Mouse (Mus musculus): ENCODE measurements around the gene Limd2. TPM values are rescaled to one million over a fixed set of nuclear protein-coding genes. Genes with fewer than 3 reads are reported as not detected.
"Not testable (repeated sequence)": the region's sequence is repeated elsewhere in the genome, so short reads cannot be mapped to it uniquely, and the experiment has no call there.

Gene Limd2
- total RNA-seq, 2 experiments from 2014 or later, result 4.4 to 18.5 TPM

DNA sequence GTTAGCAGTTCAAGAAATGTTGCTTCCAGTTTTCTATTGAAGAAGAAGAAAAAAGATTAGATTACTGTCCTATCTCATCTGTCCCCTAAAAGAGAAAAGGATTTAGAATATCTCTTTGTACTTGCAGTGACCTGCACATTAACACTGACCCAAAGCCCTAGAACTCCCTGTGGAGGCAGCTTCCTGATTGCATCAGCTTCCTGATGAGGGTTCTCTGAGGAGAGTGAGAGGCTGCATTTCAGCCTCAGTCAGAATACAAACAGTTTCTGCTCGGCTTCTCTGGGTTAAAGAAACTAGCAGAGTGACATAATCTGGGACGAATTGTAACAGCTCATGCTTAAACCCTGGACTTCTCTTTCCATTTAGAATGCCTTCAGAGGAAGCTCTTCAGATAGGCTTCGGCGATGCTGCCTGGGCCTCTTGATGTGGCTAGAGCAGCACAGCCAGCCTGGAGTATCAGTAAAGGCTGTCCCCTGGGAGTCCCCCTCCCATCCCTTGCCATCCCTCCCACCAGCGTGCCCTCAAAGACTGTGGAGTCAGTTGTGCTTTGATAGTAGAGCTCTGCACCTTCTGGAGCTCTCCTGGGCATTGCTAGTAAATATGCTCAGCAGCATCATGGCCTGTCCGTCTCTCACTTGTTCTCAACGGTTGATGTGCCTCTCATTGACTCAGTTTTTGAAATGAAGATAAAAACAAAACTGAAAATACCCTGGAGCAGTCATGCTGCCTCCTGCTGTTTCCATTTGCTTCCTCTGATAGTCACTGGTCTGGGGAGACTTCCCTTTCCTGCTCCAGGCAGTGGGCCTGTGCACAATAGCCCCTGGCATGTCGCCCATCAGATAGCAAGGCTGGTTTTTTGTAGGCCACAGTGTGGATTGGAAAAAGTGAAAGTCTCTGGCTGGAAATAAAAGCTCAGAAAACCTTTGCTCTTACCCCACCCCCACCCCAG lies 25.8 kb downstream of the Limd2 start:
- ATAC-seq (replicated peaks; ENCODE audit: low FRiP score, low TSS enrichment, poor library complexity, severe bottlenecking), result peak; percentile 75

DNA sequence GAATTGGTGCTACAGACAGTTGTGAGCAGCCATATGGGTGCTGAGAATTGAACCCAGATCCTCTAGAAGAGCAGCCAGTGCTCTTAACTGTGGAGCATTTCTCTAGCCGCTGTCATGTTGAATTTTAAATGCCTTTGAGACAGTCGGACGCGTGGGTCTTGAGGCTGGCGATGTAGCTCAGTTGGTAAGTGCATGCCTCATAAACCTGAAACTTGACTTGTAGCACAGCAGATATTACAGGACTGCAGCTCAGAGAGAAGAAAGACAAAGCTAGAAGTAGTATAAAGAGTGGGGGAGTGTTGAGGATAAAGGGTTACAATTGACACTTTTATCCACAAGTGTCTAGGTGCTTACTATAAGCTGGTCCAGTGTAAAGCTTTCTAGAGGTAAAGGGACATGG lies 28.1 kb downstream of the Limd2 start:
- ATAC-seq (replicated peaks; ENCODE audit: low FRiP score, low TSS enrichment, poor library complexity, severe bottlenecking), result no peak

DNA sequence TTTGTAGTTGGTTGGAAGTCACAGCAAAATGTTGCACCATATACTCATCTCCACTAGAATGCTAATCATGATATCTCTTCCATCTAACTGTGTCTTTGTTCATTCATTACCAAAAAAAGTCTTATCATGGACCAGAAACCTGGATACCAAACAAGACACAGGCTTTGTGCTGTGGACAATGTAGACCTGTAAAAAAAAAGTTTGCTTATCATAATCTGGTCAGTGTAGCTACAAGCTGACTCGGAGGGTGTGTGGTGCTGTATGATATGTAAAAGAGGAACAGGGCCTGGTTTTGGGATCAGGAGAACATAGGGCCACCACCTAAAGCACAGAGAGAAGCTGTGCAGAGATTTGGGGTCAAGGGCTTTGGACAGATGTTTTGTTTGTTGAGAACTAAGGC lies 31.2 kb downstream of the Limd2 start:
- peak; percentile 95 for ATAC-seq (replicated peaks; ENCODE audit: low FRiP score, low TSS enrichment, poor library complexity, severe bottlenecking)

DNA sequence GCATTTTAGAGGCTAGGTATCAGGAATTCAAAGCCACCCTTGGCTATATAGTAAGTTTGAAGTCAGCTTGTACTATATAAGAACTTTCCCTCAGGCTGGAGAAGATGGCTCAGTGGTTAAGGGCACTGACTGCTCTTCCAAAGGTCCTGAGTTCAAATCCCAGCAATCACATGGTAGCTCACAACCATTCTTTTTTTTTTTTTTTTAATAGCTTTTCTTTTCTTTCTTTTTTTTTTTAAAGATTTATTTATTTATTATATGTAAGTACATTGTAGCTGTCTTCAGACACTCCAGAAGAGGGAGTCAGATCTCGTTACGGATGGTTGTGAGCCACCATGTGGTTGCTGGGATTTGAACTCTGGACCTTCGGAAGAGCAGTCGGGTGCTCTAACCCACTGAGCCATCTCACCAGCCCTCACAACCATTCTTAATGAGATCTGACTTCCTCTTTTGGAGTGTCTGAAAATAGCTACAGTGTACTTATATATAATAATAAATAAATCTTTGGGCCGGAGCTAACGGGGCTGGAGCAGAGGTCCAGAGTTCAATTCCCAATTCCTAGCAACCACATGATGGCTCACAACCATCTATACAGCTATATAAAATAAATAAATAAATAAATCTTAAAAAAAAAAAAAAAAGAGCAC lies 33.8 kb downstream of the Limd2 start:
- ATAC-seq (replicated peaks; ENCODE audit: low FRiP score, low TSS enrichment, poor library complexity, severe bottlenecking), result not testable (repeated sequence)

DNA sequence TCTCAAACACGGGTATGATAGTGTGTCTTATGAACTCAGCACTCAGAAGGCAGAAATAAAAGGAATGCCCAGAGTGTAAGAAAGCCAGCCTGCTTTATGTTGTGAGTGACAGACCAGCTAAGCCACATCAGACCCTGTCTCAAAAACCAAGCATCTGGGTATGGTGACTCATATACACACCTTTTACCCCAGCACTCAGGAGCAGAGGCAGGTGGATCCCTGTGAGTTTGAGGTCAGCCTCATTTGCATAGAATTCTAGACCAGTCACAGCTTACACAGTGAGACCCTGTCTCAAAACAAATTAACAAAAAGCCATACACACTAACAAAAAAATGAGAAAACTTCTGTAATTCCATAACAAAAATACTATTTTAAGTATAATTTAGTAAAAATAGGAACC lies 34.8 kb downstream of the Limd2 start:
- ATAC-seq (replicated peaks; ENCODE audit: low FRiP score, low TSS enrichment, poor library complexity, severe bottlenecking), result no peak

DNA sequence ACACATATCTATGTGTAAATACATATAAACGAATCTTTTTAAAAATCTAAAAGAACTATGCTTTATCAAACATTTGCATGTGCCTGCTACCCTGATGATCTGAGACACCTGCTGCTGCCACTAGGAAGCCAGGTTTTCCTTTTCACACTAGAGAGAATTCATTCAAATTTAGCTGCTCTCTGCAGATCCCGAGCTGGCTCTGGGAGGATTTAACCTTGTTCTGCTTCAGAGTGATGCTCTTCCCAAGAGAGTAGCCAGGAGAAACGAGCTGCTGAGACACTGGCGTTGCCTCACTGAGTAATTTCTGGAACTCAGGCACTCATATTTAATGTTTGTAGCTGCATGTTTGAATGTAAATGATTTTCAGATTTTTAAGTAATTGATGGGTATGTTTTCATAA lies 35.9 kb downstream of the Limd2 start:
- ATAC-seq (replicated peaks; ENCODE audit: low FRiP score, low TSS enrichment, poor library complexity, severe bottlenecking), result no peak

DNA sequence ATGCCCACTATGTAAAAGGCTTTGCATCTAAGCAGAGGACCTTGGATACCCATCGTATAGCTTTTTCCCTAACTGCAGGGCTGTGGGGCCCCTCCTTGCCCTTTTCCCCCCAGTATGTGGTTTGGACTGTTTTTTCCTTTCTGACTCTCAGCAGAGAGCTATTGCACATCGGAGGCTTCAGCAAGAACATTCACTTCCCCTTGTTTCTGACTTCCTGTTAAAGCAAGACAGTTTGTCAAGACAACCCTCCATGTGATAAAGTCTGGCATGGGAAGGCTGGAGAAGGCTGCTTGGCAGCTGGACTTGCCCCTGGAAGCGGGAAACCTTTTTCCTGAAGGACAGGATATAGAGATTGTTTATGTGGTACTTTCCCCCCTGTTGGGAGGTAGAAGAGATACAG lies 37.9 kb downstream of the Limd2 start:
- no peak for ATAC-seq (replicated peaks; ENCODE audit: low FRiP score, low TSS enrichment, poor library complexity, severe bottlenecking)

DNA sequence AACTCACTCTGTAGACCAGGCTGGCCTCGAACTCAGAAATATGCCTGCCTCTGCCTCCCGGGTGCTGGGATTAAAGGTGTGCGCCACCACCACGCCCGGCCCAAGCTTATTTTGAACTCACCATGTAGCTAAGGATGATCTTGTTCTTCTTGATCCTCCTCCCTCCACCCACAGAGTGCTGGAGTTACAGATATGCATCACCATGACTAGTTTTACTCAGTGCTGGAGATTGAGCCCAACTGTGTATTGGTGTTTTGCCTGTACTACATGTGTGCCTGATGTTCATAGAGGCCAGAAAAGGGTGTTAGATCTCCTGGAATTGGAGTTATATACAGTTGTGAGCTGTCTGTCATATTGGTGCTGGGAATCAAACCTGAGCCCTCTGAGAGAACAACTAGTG lies 38.4 kb downstream of the Limd2 start:
- ATAC-seq (replicated peaks; ENCODE audit: low FRiP score, low TSS enrichment, poor library complexity, severe bottlenecking), result no peak

DNA sequence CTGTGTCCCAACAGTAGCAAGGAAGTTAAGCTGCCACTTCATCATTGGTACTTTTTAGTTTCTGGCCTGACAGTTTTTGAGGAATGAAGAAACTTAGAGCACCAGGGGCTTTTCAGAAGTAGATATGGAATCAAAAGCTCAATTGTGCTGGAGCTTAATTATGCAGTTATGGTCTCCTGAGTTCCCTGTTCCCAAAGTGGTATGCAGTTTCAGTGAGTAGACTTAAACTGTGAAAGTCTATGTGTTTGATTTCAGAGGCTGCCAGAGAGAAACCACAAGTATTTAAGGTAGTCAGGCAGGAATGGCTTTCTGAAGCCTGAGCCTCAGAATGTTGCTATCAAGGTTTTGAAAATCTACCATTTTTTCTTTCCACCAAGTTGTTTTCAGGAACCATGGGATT lies 49.0 kb downstream of the Limd2 start:
- ATAC-seq (replicated peaks; ENCODE audit: low FRiP score, low TSS enrichment, poor library complexity, severe bottlenecking), result no peak

Other genes with a start within 250 kb of the Limd2 start
- 3.3 and 10.0 TPM in 2 replicates for gene Cyb561, start 207.5 kb downstream of the Limd2 start, total RNA-seq (2014; fragmentation: Nextera tagmentation)
- gene Cyb561, start 207.5 kb downstream of the Limd2 start, total RNA-seq (2017), result 2.1 and 2.5 TPM in 2 replicates
- gene Ace, start 192.9 kb downstream of the Limd2 start, total RNA-seq (2014; fragmentation: Nextera tagmentation), result not detected in 2 replicates
- gene Ace, start 192.9 kb downstream of the Limd2 start, total RNA-seq (2017), result 0.38 TPM in 1 of 2 replicates, not detected in the other
- gene Ace3, start 166.2 kb downstream of the Limd2 start, total RNA-seq (2014; fragmentation: Nextera tagmentation), result not detected in 2 replicates
- not detected in 2 replicates for gene Ace3, start 166.2 kb downstream of the Limd2 start, total RNA-seq (2017)
- not detected in 2 replicates for gene Kcnh6, start 152.7 kb downstream of the Limd2 start, total RNA-seq (2014; fragmentation: Nextera tagmentation)
- not detected in 2 replicates for gene Kcnh6, start 152.7 kb downstream of the Limd2 start, total RNA-seq (2017)
- 53.4 and 63.3 TPM in 2 replicates for gene Dcaf7, start 124.0 kb downstream of the Limd2 start, total RNA-seq (2014; fragmentation: Nextera tagmentation)
- gene Dcaf7, start 124.0 kb downstream of the Limd2 start, total RNA-seq (2017), result 44.3 and 46.4 TPM in 2 replicates
- gene Taco1, start 94.8 kb downstream of the Limd2 start, total RNA-seq (2014; fragmentation: Nextera tagmentation), result 8.3 and 9.0 TPM in 2 replicates
- gene Taco1, start 94.8 kb downstream of the Limd2 start, total RNA-seq (2017), result 15.2 and 29.7 TPM in 2 replicates
- gene Map3k3, start 76.2 kb downstream of the Limd2 start, total RNA-seq (2014; fragmentation: Nextera tagmentation), result 10.3 and 19.9 TPM in 2 replicates
- gene Map3k3, start 76.2 kb downstream of the Limd2 start, total RNA-seq (2017), result 5.9 and 9.0 TPM in 2 replicates
- gene Gm10840, start within 50 bp of the Limd2 start, total RNA-seq (2014; fragmentation: Nextera tagmentation), result not detected in 2 replicates
- not detected in 2 replicates for gene Gm10840, start within 50 bp of the Limd2 start, total RNA-seq (2017)
- 20.3 and 29.6 TPM in 2 replicates for gene Strada, start 41.3 kb upstream of the Limd2 start, total RNA-seq (2014; fragmentation: Nextera tagmentation)
- gene Strada, start 41.3 kb upstream of the Limd2 start, total RNA-seq (2017), result 9.8 and 15.5 TPM in 2 replicates
- 33.8 and 41.7 TPM in 2 replicates for gene Ccdc47, start 55.5 kb upstream of the Limd2 start, total RNA-seq (2014; fragmentation: Nextera tagmentation)
- 218 and 232 TPM in 2 replicates for gene Ccdc47, start 55.5 kb upstream of the Limd2 start, total RNA-seq (2017)
- gene Ddx42, start 56.1 kb upstream of the Limd2 start, total RNA-seq (2014; fragmentation: Nextera tagmentation), result 65.1 and 66.6 TPM in 2 replicates
- gene Ddx42, start 56.1 kb upstream of the Limd2 start, total RNA-seq (2017), result 82.7 and 126 TPM in 2 replicates
- 115 and 123 TPM in 2 replicates for gene Ftsj3, start 95.2 kb upstream of the Limd2 start, total RNA-seq (2014; fragmentation: Nextera tagmentation)
- gene Ftsj3, start 95.2 kb upstream of the Limd2 start, total RNA-seq (2017), result 235 and 274 TPM in 2 replicates
- gene Psmc5, start 95.3 kb upstream of the Limd2 start, total RNA-seq (2014; fragmentation: Nextera tagmentation), result 126 and 145 TPM in 2 replicates
- 111 and 128 TPM in 2 replicates for gene Psmc5, start 95.3 kb upstream of the Limd2 start, total RNA-seq (2017)
- gene Smarcd2, start 112.1 kb upstream of the Limd2 start, total RNA-seq (2014; fragmentation: Nextera tagmentation), result 93.8 and 120 TPM in 2 replicates
- gene Smarcd2, start 112.1 kb upstream of the Limd2 start, total RNA-seq (2017), result 201 and 272 TPM in 2 replicates
- gene Tcam1, start 115.8 kb upstream of the Limd2 start, total RNA-seq (2014; fragmentation: Nextera tagmentation), result 1.4 and 3.5 TPM in 2 replicates
- gene Tcam1, start 115.8 kb upstream of the Limd2 start, total RNA-seq (2017), result 2.1 and 3.7 TPM in 2 replicates
- not detected in 2 replicates for gene Gh, start 141.0 kb upstream of the Limd2 start, total RNA-seq (2014; fragmentation: Nextera tagmentation)
- not detected in 2 replicates for gene Gh, start 141.0 kb upstream of the Limd2 start, total RNA-seq (2017)
- 5.1 and 21.6 TPM in 2 replicates for gene Cd79b, start 153.9 kb upstream of the Limd2 start, total RNA-seq (2014; fragmentation: Nextera tagmentation)
- gene Cd79b, start 153.9 kb upstream of the Limd2 start, total RNA-seq (2017), result 1.4 and 3.5 TPM in 2 replicates
- gene Scn4a, start 192.4 kb upstream of the Limd2 start, total RNA-seq (2014; fragmentation: Nextera tagmentation), result 0.11 TPM in 1 of 2 replicates, not detected in the other
- gene Scn4a, start 192.4 kb upstream of the Limd2 start, total RNA-seq (2017), result not detected in 2 replicates
- 4.6 TPM in 1 of 2 replicates, not detected in the other for gene Prr29, start 204.6 kb upstream of the Limd2 start, total RNA-seq (2014; fragmentation: Nextera tagmentation)
- not detected in 2 replicates for gene Prr29, start 204.6 kb upstream of the Limd2 start, total RNA-seq (2017)
- 20.5 and 46.5 TPM in 2 replicates for gene Icam2, start 227.2 kb upstream of the Limd2 start, total RNA-seq (2014; fragmentation: Nextera tagmentation)
- gene Icam2, start 227.2 kb upstream of the Limd2 start, total RNA-seq (2017), result 51.4 and 82.3 TPM in 2 replicates

All from megakaryocyte-erythroid progenitor cell, adult 5-6 weeks (primary cell).